Mouse (Mus musculus): Measurements from ENCODE around the gene Omp. TPM values are rescaled to one million over a fixed set of nuclear protein-coding genes. Genes with fewer than 3 reads are reported as not detected.

The Omp gene
- total and polyA plus RNA-seq, 2 experiments from 2014 or later = 0.46 to 0.55 TPM

- Histone ChIP-seq H3K27ac (ENCODE audit: low read depth, low read length) (no peak overlapping the region), H3K36me3 (ENCODE audit: insufficient read depth, low read length) (peaks cover 6% of the 10 kb centered on the region; the same call in 1 of the 2 replicates), H3K4me1 (ENCODE audit: insufficient read depth, low read length) (no peaks in the 10 kb centered on the region), H3K4me3 (ENCODE audit: low read depth, low read length) (no peak overlapping the region), H3K9ac (replicated peaks; ENCODE audit: low read length, poor library complexity, severe bottlenecking) (no peak overlapping the region), H3K27me3 (ENCODE audit: insufficient read depth, low read length) (no peaks in the 10 kb centered on the region), H3K4me2 (ENCODE audit: low read depth, low read length, poor library complexity, severe bottlenecking) (no peak overlapping the region), H3K9me3 (ENCODE audit: low read length) (no peaks in the 10 kb centered on the region)
- TF ChIP-seq CTCF (IDR thresholded peaks at IDR 0.05) = no peak
- ATAC-seq (ENCODE audit: low FRiP score) = no peak
- peak; percentile 55 for DNase-seq (ENCODE audit: low spot score)
- 31% methylated on average over 8 of the region's 8 CpGs for WGBS
These were observed 3.1 kb downstream of the Omp start for GRCm38 (mm10) chr7:98142247-98142646.

- no peak overlapping the region for H3K9ac ChIP-seq (replicated peaks; ENCODE audit: low read length, poor library complexity, severe bottlenecking)
- 55% methylated on average over 3 of the region's 3 CpGs for WGBS
- no peak overlapping the region for H3K4me2 ChIP-seq (ENCODE audit: low read depth, low read length, poor library complexity, severe bottlenecking)
- no peak overlapping the region for H3K27ac ChIP-seq (ENCODE audit: low read depth, low read length)
- DNase-seq (ENCODE audit: low spot score) (no peak), ATAC-seq (ENCODE audit: low FRiP score) (no peak)
- H3K4me1 ChIP-seq (ENCODE audit: insufficient read depth, low read length) = no peaks in the 10 kb centered on the region
- no peaks in the 10 kb centered on the region for H3K9me3 ChIP-seq (ENCODE audit: low read length)
- TF ChIP-seq CTCF (IDR thresholded peaks at IDR 0.05) = peak; percentile 51
- no peaks in the 10 kb centered on the region for H3K27me3 ChIP-seq (ENCODE audit: insufficient read depth, low read length)
- no peak overlapping the region for H3K4me3 ChIP-seq (ENCODE audit: low read depth, low read length)
- H3K36me3 ChIP-seq (ENCODE audit: insufficient read depth, low read length) = peaks cover 6% of the 10 kb centered on the region; the same call in 1 of the 2 replicates
These were observed 4.1 kb downstream of the Omp start for GRCm38 (mm10) chr7:98141206-98141605.

- H3K9me3 ChIP-seq (ENCODE audit: low read length) = no peaks in the 10 kb centered on the region
- no peak overlapping the region for H3K9ac ChIP-seq (replicated peaks; ENCODE audit: low read length, poor library complexity, severe bottlenecking)
- H3K4me3 ChIP-seq (ENCODE audit: low read depth, low read length) = no peak overlapping the region
- no peak for TF ChIP-seq CTCF (IDR thresholded peaks at IDR 0.05)
- H3K4me2 ChIP-seq (ENCODE audit: low read depth, low read length, poor library complexity, severe bottlenecking) = no peak overlapping the region
- ATAC-seq (ENCODE audit: low FRiP score) (no peak), DNase-seq (ENCODE audit: low spot score) (no peak)
- 37% methylated on average over 2 of the region's 2 CpGs for WGBS
- no peaks in the 10 kb centered on the region for H3K27me3 ChIP-seq (ENCODE audit: insufficient read depth, low read length)
- peaks cover 6% of the 10 kb centered on the region; the same call in 1 of the 2 replicates for H3K36me3 ChIP-seq (ENCODE audit: insufficient read depth, low read length)
- H3K27ac ChIP-seq (ENCODE audit: low read depth, low read length) = no peak overlapping the region
- no peaks in the 10 kb centered on the region for H3K4me1 ChIP-seq (ENCODE audit: insufficient read depth, low read length)
These were observed 4.7 kb downstream of the Omp start for GRCm38 (mm10) chr7:98140597-98140996.

- no peak overlapping the region for H3K27ac ChIP-seq (ENCODE audit: low read depth, low read length)
- H3K4me3 ChIP-seq (ENCODE audit: low read depth, low read length) = no peak overlapping the region
- H3K9ac ChIP-seq (replicated peaks; ENCODE audit: low read length, poor library complexity, severe bottlenecking) = no peak overlapping the region
- DNase-seq (ENCODE audit: low spot score) (no peak), ATAC-seq (ENCODE audit: low FRiP score) (no peak)
- H3K4me2 ChIP-seq (ENCODE audit: low read depth, low read length, poor library complexity, severe bottlenecking) = no peak overlapping the region
- H3K36me3 ChIP-seq (ENCODE audit: insufficient read depth, low read length) = peaks cover under 1% of the 10 kb centered on the region; the same call in 1 of the 2 replicates
- no peaks in the 10 kb centered on the region for H3K9me3 ChIP-seq (ENCODE audit: low read length)
- no peaks in the 10 kb centered on the region for H3K27me3 ChIP-seq (ENCODE audit: insufficient read depth, low read length)
- WGBS = 22% methylated on average over 9 of the region's 9 CpGs
- no peak for TF ChIP-seq CTCF (IDR thresholded peaks at IDR 0.05)
- no peaks in the 10 kb centered on the region for H3K4me1 ChIP-seq (ENCODE audit: insufficient read depth, low read length)
These were observed 6.1 kb downstream of the Omp start for GRCm38 (mm10) chr7:98139216-98139615.

GRCm38 (mm10) chr7:98137995-98138394 lies 7.3 kb downstream of the Omp start:
- no peak for TF ChIP-seq CTCF (IDR thresholded peaks at IDR 0.05)
- Histone ChIP-seq H3K4me2 (ENCODE audit: low read depth, low read length, poor library complexity, severe bottlenecking) (no peak overlapping the region), H3K9me3 (ENCODE audit: low read length) (no peaks in the 10 kb centered on the region), H3K27ac (ENCODE audit: low read depth, low read length) (no peak overlapping the region), H3K27me3 (ENCODE audit: insufficient read depth, low read length) (no peaks in the 10 kb centered on the region), H3K9ac (replicated peaks; ENCODE audit: low read length, poor library complexity, severe bottlenecking) (no peak overlapping the region), H3K4me1 (ENCODE audit: insufficient read depth, low read length) (no peaks in the 10 kb centered on the region), H3K4me3 (ENCODE audit: low read depth, low read length) (no peak overlapping the region), H3K36me3 (ENCODE audit: insufficient read depth, low read length) (no peaks in the 10 kb centered on the region)
- no peak for ATAC-seq (ENCODE audit: low FRiP score)
- WGBS = 81% methylated on average over 2 of the region's 2 CpGs
- DNase-seq (ENCODE audit: low spot score) = no peak

- H3K36me3 ChIP-seq (ENCODE audit: insufficient read depth, low read length) = peaks cover 2% of the 10 kb centered on the region
- no peak overlapping the region for H3K4me2 ChIP-seq (ENCODE audit: low read depth, low read length, poor library complexity, severe bottlenecking)
- H3K27me3 ChIP-seq (ENCODE audit: insufficient read depth, low read length) = no peaks in the 10 kb centered on the region
- H3K4me3 ChIP-seq (ENCODE audit: low read depth, low read length) = no peak overlapping the region
- TF ChIP-seq CTCF (IDR thresholded peaks at IDR 0.05) = no peak
- H3K4me1 ChIP-seq (ENCODE audit: insufficient read depth, low read length) = no peaks in the 10 kb centered on the region
- no peak overlapping the region for H3K27ac ChIP-seq (ENCODE audit: low read depth, low read length)
- WGBS = 32% methylated on average over 3 of the region's 3 CpGs
- no peak; the same call in 1 of the 2 replicates for ATAC-seq (ENCODE audit: low FRiP score)
- DNase-seq (ENCODE audit: low spot score) = no peak
- H3K9ac ChIP-seq (replicated peaks; ENCODE audit: low read length, poor library complexity, severe bottlenecking) = no peak overlapping the region
- H3K9me3 ChIP-seq (ENCODE audit: low read length) = no peaks in the 10 kb centered on the region
These were observed 7.7 kb downstream of the Omp start for GRCm38 (mm10) chr7:98137583-98137982.

Data from midbrain, postnatal 0 days (tissue).